Mouse (Mus musculus) ovary, postnatal 10 days (tissue): ENCODE measurements around the gene Zc3h10.
"Not testable (repeated sequence)": the region's sequence is repeated elsewhere in the genome, so short reads cannot be mapped to it uniquely, and the experiment has no call there.

Experiments used
- DNase-seq: peaks from one replicate; pipeline ENCODE4 v3.0.0; 2022; ENCODE audit warnings: low spot score

The Zc3h10 gene

DNA sequence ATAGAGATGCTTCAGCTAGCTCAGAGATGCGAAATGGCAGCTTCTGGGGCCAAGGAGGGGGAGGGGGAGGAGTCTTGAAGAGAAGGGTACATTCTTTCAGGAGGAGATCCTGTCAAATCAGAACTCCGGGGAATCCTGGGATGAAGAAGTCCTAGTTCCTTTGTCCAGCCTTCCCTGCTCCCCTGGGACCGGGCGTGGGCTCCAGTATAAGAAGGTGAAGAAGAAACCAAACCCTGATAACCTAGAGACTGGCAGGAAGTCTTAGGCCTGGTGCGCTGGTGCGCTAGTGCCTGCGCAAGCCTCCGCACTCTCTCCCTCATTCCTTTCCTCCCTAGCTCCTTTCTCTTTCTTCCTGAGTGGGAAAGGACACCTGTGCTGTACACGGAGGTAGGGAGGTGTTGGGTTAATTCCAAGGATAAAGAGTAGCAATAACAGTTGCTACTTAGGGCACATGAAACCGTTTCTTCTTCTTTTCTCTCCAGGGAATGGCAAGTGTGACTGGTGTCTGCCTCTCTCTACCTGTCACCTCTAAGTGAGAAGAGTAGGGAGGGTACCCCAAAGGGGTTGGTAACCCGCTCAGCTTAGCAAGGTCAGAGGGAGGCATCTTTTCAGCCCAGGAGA is 23.4 kb downstream of the Zc3h10 start:
- no peak for DNase-seq

- no peak for DNase-seq
Observed at GRCm38 (mm10) chr10:128522351-128522750, 25.2 kb downstream of the Zc3h10 start.

DNA sequence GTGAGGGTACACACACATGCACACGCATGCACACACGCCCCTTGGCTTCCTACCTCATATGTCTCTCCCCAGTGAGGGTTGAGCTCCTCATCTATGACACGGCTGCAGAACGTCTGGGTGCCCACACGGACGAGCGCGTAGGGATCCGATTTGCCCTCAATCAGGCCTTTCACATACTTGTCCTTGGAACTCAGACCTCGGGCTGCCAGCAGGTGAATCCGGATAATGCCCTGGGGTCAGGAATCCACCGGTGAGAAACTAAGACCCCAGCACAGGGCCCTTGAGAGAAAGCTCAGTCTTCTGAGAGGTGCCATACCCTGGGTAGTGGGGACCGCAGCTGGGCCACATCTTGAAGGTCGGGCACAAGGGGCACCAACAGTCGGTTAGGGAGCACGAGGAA is 27.0 kb downstream of the Zc3h10 start:
- DNase-seq = no peak

DNA sequence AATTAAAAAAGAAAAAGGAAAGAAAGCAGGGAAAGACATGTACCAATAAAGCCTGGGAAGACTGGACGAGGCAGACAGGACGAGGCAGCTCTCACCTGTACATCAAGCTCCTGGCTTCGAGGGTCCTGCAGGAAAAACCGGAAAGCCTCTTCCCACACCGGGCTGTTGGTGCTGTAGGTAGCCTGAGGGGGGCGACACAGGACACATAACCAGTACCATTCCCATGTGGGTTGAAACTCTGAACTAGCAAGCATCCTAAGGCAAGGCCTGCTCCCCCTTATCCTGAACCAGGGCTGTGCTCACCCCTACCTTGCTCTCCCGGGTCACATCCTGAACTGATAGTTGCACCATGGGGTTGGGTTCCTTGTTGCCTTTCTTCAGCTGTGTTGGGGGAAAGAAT is 28.7 kb downstream of the Zc3h10 start:
- no peak for DNase-seq

GRCm38 (mm10) chr10:128516677-128517076 is 30.9 kb downstream of the Zc3h10 start:
- no peak for DNase-seq

DNA sequence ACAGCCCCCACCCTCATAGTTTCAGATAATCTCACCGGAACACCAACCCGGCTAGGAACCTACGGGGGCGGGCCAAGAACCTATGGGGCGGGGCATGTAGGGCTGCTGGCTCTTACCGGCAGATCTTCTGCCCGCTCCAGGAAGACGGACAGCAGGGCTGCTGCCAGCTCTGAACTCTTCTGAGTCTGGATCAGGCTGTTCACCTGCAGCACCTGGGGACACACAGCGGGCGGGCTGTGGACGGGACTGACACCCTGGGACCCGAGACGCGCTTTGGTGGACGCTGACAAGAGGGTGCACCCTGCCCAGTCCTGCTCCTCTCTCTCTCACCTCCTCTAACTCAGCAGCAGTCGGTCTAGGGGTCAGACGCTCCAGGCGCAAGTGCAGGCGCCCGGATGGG is 31.5 kb downstream of the Zc3h10 start:
- DNase-seq = no peak

DNA sequence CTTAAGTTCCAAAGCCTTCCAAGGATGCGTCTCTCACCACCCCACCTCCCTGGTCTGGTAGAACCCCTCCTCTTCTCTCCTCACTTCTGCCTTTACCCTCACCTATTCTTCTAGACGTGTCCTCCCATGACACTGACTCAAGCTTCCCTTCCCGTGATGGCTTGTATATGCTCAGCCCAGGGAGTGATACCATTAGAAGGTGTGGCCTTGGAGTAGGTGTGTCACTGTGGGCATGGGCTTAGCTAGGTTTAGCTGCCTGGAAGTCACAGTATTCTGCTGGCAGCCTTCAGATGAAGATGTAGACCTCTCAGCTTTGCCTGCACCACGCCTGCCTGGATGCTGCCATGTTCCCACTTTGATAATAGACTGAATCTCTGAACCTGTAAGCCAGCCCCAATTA is 32.5 kb downstream of the Zc3h10 start:
- no peak for DNase-seq

DNA sequence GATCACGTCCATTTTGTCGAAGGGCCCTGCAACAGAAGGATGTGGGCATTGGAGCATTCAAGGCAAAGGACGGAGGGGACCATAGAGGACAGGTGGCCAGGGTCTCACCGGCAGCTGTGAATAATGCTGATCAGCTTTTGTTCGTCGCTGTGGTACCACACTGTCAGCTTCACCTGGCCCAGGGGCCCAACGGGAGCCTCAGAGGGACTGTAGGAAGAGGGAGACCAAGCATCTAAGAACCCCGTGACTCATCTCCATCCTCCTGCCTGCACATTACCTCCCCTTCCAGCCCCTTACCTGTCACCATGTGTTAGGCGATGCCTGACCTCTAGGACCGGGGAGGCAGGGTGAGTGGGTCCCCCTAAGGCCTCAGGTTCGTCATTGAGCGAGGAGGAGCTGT is 35.8 kb downstream of the Zc3h10 start:
- DNase-seq = no peak

GRCm38 (mm10) chr10:128511189-128511588 is 36.4 kb downstream of the Zc3h10 start:
- no peak for DNase-seq

- no peak for DNase-seq
Observed at GRCm38 (mm10) chr10:128510301-128510700, 37.3 kb downstream of the Zc3h10 start.

GRCm38 (mm10) chr10:128509831-128510230 is 37.7 kb downstream of the Zc3h10 start:
- no peak for DNase-seq

GRCm38 (mm10) chr10:128509203-128509602 is 38.4 kb downstream of the Zc3h10 start:
- DNase-seq = no peak

DNA sequence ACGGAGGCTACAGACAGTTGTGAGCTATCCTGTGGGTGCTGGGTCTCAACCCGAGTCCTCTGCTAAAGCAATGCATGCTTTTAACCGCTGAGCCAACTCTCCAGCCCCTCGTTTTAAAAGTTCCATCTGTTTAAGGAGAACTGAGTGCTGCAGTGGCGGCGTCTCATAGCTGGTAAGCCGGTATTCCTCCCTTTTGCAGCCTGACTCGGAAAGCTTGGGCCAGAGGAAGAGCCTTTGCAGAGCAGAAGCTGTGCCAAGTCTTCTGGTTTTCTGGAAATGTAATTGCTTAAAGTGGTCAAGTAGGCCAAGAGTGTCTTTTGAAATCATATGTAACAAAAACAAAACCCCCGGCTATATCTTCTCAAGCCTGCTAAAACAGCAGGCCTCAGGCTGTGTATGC is 39.3 kb downstream of the Zc3h10 start:
- DNase-seq = no peak

GRCm38 (mm10) chr10:128505974-128506373 is 41.6 kb downstream of the Zc3h10 start:
- DNase-seq = no peak

- DNase-seq = not testable (repeated sequence)
Observed at GRCm38 (mm10) chr10:128505371-128505667, 42.3 kb downstream of the Zc3h10 start.

DNA sequence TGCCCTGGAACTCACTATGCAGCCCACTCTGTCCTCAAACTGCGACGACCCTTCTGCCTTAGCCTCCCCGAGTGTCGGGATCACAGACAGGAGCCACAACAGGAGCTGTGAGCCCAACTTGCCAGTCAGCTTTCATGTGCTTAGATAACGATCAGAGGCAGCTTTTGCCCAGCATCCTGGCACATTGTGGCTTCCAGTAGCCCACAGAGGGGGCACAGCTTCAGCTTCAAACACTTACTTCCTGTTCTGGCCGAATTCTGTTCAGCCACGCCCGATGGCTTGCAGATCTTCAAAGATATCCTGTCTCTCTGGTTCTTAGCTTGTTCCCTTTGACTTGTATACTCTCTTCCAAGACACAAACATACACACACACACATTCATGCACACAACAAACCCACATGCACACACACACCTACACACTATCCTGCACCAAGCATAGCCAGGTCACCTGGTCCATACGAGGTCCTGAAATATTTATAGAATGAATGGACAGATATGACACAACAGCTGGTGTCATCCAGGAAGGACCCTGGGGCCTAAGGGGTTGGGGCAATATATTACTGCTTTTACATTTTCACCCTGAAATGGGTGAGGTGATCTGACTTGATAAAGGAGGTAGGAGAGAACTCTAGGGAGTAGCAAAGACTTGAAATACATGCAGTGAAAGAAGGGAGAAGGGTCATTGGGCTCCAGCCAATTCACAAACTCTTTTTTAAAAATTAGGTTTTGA is 42.8 kb downstream of the Zc3h10 start:
- DNase-seq = no peak

DNA sequence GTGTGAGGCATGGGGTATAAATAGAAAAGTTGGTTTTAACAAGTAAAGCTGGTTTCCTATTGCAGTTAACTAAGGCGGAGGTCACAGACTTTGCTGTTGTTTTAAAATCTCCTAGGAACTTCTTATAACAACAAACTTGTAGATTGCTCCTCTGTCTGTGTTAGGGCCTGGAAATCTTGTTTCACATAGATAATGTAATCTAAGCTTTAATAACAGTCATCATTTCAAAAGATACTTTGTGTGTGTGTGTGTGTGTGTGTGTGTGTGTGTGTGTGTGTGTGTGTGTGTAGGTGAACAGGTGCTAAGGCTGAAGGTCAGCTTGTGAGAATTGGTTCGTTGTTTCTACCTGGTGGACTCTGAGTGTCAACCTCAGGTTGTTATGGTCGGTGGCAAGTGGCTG is 43.6 kb downstream of the Zc3h10 start:
- DNase-seq = no peak

DNA sequence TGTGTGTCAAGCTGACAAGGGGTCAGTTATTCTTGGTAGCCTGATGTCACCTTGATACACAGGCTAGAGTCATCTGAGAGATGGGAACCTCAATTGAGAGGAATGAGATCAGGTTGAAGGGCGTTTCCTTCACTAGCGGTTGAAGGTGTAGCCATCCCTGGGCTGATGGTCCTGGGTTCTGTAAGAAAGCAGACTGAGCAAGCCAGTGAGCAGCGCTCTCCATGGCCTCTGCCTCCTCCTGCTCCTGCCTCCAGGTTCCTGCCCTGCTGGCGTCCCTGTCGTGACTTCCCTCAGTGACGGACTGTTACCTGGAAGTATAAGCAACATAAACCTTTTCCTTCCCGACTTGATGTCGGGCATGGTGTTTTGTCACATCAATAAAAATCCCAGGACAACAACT is 44.0 kb downstream of the Zc3h10 start:
- DNase-seq = no peak

DNA sequence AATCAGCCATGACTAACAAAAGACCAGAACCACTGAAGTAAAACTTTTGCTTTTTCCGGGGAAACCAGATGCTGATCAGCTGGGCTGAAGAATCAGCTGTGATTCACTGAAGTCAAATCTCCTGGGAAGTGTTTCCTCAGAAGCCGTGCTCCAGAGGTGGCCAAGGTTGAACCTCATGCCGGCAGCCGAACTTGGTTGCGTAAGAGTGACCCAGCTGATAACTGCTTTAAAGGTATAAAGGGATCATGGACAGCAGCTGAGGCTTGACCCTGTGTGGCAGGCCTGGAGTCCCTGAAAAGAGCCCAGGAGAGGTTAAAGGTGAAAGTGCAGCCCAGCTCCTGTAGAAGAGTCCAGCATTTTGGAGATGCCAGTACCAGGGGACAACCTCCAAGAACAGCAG is 45.2 kb downstream of the Zc3h10 start:
- DNase-seq = no peak

DNA sequence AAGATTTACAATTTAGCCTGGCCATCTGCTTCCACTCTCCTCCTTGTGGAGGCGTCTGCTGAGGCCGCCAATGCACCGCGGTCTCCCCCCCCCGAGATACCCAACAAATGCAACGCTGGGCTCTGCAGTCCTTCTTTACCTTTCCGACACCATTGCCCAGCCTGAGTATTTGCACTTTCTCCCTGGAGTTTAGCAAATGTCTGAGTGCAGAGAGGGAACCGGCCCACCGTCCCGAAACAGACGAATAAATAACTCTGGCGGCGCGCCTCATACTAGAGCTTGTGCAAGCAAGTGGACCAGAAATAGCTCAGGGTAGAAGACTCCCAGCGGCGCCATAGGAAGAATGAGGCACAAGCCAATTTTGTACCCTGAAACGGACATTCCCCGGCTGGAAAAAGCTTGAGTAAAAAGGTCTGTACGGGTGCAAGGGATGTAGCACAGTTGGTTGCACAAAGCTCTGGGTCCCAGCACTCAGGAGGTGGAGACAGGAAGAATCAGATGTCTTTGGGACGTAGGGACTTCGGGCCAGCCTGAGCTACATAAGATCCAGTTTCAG is 48.4 kb downstream of the Zc3h10 start:
- peak; percentile 56 for DNase-seq

GRCm38 (mm10) chr10:128498590-128498989 is 49.0 kb downstream of the Zc3h10 start, which contains the start of gene Myl6b:
Gene Myl6b (minus strand): TSS chr10:128498685.
- DNase-seq = peak; percentile 73

GRCm38 (mm10) chr10:128497134-128497737 is 50.3 kb downstream of the Zc3h10 start:
- DNase-seq = no peak

GRCm38 (mm10) chr10:128496509-128497077 is 51.0 kb downstream of the Zc3h10 start:
- DNase-seq = no peak
